Mouse (Mus musculus) layer of hippocampus, adult 11-12 months (tissue): ENCODE data around the gene Gnl2.

Experiments used
- DNase-seq: peaks from one replicate; pipeline ENCODE4 v3.0.0; 2022; ENCODE audit warnings: low spot score

The Gnl2 gene

GRCm38 (mm10) chr4:125015806-125016635, at the start of gene Gnl2:
Gene Gnl2 (plus strand): TSS chr4:125016585.
- no peak for DNase-seq

DNA sequence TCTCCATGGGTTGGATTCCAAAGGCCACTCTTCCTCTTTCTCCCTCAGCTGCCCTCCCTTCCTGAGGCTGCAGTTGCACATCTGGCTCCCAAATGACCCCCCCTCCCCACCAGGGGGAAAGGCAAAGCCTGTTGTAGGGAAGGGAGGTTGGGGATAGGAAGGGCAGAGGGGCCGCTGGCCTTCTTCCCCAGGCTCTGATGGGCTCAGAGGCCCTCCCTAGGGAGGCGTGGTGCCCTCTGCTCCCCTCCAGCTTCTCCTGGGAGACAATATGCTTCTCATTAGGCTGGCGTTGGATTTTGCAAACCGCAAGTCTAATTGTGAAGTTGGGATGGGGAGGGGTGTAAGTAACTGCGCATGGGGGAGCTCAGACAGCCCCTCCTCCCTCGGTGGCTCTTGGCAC, 47.7 kb upstream of the Gnl2 start:
- no peak for DNase-seq

- no peak for DNase-seq
Observed at GRCm38 (mm10) chr4:124969219-124969848, 47.1 kb upstream of the Gnl2 start.

DNA sequence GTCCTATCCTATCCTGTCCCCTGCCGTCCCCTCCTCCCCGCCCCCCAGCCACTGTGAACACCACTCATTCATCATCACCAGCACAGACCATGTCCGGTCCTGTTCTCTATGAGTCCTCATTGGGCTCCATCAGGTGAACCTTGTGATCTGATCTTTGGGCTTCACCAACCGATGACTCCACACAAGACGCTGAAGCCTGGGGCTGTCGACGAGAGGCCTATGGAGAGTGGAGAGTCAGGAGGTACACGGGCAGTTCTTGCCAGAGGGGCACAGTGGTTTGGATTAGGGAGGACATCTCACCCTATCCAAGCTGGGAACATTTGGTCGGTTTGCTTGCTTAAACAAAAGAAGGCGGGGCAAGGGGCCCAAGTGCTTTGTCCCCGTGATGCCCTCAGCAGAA, 46.2 kb upstream of the Gnl2 start:
- DNase-seq, result no peak

GRCm38 (mm10) chr4:124970677-124971076, 45.7 kb upstream of the Gnl2 start:
- DNase-seq, result no peak

DNA sequence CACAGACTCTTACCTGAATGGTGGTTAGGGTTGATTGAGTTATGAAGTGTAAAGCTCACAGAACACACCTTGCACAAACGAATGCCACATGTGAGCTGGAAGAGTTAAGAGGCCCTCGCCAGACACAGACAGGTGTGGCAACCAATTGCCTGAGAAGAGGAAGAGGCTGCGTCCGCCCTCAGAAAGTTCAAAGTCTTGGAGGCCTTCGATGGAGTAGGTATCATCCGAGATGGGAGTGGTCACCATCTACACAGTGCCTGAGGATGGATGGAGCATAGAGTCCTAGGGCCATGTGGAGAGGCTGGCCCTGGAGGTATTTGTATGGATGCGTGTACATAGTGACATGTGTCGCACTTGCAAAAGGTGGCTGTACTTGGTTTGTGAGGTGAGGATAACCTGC, 45.3 kb upstream of the Gnl2 start:
- no peak for DNase-seq

DNA sequence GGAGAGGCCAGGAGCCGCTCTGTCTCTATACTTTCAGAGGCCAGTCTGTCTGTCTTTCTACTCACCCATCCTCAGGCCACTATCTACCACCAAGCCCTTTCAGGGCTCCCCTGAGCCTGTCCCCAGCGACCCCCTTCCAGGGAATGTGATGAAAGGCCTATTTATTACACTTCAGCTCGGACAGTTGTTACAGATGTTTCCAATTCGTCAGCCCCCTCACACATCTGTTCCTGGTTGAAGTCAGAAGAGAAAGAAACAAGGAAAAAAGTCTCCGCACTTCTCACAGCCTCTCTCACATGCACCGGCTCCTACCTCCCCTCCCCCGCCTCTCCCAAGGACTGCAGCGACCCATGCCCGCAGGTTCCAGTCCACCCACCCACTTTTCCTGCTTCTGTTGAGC, 44.1 kb upstream of the Gnl2 start:
- no peak for DNase-seq

DNA sequence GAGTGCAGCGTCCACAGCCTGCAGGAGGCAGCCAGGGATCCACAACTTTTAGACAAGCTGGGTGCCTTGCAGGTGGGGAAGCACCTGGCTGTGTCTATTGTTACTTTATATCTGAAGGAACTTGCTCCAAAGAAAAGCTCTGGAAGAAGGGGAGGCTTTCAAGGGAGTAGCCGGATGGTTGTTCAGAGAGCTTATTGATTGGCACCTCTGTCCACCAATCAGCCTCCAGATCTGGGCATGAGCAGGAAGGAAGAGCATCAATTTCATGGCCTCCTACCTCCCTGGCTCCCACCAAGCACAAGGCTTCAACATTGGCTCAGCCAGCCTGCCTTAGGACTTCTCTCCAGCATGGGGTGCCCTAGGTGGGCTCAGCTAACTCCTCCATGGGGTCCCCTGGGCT, 43.1 kb upstream of the Gnl2 start:
- DNase-seq, result no peak

DNA sequence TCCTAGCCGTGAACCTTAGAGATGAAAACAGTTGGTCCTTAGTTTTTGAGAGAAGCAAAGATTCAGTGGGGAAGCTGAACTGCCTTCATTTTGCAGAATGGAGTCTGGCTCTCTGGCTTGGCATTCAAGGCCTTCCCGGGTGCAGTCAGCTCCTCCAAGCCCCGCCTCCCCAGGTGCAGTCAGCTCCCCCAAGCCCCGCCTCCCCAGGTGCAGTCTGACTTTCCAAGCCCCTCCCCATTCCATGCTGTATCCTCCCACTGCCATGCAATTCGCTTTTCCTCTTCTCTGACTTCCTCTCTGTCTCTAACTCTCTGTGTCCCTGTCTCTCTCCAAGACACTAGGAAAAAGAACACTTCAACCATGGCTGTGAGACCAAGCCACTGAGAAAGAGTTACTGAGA, 38.2 kb upstream of the Gnl2 start:
- DNase-seq, result no peak

DNA sequence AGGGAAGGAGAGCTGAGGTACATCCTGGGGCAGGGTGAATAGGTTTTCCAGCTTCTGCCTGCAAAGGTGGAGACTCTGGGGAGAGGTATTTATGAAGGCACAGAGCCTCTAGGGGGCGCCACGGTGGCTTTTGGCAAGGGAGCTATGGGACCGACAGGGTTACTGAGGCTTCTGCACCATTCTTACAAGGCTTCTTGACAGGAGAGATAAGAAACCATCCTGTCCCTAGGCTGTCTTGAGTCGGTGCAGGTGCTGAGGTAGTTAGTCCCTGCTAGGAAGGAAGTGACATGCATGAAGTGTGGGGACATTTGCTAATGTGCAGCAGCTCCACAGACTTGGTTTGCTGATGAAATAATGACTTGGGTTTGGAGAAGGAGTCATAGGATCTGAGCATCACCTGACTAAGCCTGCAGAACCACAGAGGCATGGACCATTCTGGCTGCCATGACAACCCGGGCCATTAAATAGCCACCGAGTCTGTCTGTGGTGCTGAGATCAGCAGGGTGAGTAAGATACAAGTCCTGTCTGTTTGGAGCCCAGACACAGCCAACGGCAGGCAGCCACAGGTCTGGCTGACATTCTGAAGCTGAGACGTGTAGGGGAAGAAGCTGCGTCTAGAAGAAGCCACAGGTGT, 32.4 kb upstream of the Gnl2 start:
- DNase-seq, result no peak

DNA sequence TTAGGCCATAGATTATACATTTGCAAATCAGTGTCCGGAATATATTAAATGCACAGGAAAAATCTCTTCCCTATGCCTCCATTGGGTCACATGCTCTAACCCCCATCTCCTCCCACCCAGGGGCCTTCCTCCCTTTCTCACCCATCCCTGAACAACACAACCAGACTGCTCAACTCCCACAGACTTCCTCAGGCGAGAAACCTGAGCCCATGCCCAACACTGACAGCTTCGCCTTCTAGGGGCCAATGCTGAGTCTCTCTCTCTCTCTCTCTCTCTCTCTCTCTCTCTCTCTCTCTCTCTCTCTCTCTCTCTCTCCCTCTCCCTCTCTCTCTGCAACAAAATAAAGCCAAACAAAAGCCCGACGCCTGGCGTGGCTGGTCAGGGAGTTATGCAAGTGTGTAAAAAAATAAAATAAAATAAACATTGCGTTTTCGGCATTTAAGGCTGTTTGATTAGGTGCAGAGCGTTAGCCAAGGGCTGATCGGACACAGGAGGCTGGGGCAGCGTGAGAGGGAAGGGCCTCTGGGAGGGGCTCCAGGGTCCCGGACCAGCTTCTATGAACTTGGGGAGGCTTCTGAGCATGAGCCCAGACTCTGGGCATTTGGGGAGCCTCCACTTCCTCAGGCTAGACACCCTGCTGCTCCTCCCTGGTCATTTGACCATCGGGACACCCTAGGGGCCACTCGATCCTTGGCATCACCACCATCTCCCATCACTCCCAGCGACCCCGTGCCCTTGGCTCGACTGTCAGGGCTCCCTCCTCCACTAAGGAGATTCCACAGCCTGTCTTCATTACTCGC, 31.3 kb upstream of the Gnl2 start:
- DNase-seq, result no peak

- no peak for DNase-seq
Observed at GRCm38 (mm10) chr4:124985671-124986602, 30.4 kb upstream of the Gnl2 start, which contains the start of gene Rspo1. Gene Rspo1 (plus strand): TSS chr4:124986430.

- no peak for DNase-seq
Observed at GRCm38 (mm10) chr4:124986739-124987710, 29.4 kb upstream of the Gnl2 start.

DNA sequence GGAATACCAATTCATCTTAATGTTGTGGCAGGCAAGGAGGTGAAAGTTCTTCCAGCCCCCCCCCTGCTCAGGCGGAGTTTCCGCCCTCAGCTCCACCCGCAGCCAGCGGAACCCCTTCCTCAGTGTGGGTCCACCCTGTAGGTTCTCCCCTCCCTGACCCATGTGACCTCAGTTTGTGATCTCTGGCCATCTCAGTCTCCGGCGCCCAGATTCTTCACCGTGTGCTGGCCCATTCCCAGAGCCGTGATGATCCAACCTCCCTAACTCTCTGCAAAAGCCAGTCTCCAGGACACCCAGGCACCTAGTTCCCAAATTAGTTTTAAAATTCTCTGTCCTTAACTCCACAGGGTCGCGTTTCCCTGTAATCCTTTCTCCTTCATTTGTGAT, 28.7 kb upstream of the Gnl2 start:
- DNase-seq, result no peak

DNA sequence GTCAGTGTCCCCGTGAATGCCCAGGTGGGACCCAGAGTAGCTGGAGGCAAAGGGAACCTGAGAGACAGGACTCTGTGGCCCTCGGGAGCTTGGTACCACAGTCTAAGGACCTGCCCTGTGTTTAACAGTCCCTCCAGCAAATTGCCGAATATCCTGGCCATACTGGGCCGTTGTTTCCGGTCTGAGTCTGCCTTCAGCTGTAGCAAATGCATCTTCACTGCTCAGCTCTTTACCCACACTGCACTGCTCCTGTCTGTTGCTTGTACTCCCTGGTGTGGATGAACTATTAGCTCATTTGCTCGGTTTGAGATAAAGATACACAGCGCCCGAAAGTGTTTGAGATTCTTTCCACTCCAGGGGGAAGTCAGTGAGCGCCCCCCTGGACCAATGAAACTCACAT, 28.0 kb upstream of the Gnl2 start:
- DNase-seq, result no peak

DNA sequence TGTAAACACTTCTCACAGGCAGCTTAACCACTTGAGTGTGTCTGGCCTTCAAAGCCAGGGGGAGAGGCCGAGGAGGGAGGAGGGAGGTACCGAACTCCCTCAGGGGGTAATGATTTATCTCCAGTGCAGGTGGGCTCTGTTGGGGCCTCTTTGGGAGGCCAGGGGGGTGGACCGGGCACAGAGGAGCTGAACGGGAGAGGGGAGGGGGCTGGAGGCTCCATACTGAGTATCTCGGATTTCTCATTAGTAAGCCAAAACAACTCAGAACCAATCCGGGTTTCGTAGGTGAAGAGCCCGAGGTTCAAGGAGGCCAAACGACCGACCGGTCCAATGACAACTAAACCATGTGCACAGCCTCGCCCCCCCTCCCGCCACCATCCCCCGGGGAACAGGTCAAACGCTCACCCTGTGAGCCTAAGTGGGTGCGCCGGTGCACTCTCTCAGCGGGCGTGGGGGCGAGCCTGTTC, 26.6 kb upstream of the Gnl2 start:
- DNase-seq, result no peak

DNA sequence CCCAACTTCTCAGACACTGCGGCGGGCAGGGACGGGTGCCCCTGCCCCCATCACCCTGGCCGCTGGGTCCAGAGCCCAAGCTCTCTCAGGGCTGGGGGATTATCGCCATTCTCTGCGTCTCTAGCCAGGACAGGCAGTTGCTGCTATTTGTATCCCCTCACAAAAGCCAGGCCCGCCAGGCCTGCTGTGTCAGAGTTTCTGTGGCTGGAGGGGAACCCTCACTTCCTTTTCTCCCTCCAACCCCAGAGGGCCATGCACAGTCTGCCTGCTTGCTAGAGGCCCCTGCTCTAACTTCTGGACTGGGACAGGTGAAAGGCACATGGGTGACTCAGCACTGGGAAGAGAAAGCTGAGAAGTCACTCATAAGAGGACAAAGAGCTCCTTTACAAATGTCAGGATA, 26.1 kb upstream of the Gnl2 start:
- peak; percentile 25 for DNase-seq

DNA sequence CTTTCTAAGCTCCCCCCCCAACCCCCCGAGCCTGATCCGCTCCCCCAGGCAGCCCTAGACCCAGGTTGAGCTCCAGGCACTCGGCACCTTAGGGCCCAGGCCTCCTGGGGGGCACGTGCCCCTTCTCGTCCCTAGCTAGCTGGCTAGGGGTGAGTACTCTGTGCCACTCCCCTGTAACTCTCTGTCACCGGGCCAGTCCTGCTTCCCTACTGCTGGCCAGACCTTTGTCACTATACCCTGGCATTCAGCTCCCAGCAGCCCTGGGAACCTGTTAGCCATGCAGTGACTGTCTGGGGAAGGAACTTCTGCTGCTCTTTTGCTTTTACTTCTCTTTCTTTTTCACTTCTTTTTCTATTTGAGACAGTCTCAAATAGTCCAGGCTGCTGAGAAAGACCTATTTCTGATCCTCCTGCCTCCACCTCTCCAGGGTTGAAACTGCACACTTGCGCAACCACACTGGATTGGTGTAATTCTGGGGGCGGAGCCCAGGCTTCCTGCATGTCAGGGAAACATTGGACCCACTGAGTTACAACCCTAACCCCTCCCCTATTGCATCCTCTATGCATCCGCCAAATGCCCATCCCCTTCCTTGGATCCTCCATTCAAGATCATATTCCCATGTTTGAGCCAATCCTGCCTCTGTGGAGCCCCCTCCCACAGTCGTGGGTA, 18.8 kb upstream of the Gnl2 start:
- peak; percentile 43 for DNase-seq

- DNase-seq, result no peak
Observed at GRCm38 (mm10) chr4:124999548-124999947, 16.8 kb upstream of the Gnl2 start.
